Mouse (Mus musculus): ENCODE measurements at regions not wholly inside any gene's neighbourhood (a gene's known extent, or its start where the extent isn't known, plus 50 kb on each side); places are given as distances from the start of the nearest gene placed in this dataset.

- TF ChIP-seq CTCF (IDR thresholded peaks at IDR 0.05; ENCODE audit: extremely low read depth, insufficient read depth, insufficient read length, insufficient replicate concordance): no peak
- no peak for TF ChIP-seq POLR2A (IDR thresholded peaks at IDR 0.05; ENCODE audit: low read depth, low read length)
Measured at GRCm38 (mm10) chr14:47862556-47862955, 214.3 kb downstream of the Ktn1 start.

All from spleen, adult 2 months (tissue).